Comparison of ENCODE assay signal across 13 mouse cellular contexts in the genomic region with DNA sequence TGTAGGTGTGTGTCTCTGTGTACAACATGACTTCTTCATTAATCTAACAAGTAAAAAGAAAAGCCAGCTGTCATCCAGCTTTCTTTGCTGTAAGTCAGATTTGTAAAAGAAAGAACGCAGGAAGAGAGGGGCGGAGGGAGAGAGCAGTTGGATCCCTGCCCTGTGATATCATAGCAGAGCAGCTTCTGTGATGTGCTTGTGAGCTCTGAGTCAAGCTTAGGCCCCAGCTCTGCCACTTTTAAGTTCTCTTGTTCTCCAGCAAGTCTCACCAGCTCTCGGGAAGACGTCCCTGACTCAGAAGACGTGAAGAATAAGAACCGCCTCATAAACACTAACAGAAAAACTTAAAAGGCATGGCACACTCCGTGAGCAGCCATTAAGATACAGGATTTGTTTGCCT. TPM values are rescaled to one million over a fixed set of nuclear protein-coding genes. Genes with fewer than 3 reads are reported as not detected.
A peak's percentile ranks its signal among the peaks of the same experiment; 100 is the strongest.
DNase-seq lines count a peak whose midpoint lies in the region; ATAC-seq and TF ChIP-seq lines count a peak whose summit lies in the region.
"Had no signal": no experiment of that assay in that cellular context is flagged by ENCODE, and none has a peak within 500 bp of the region (broad histone marks: within the 10 kb centered on the region; RNA-seq: fewer than 3 reads in every experiment).

No protein-coding gene starts in this region.

- no peak overlapping the region for H3K4me3 ChIP-seq in heart, embryonic 12.5 days
- no peak overlapping the region for H3K4me3 ChIP-seq in heart, embryonic 10.5 days
- H3K4me3 ChIP-seq in limb, embryonic 14.5 days (replicated peaks; ENCODE audit: low read length) = no peak overlapping the region
- H3K4me3 ChIP-seq in limb, embryonic 10.5 days = no peak overlapping the region
- H3K4me3 ChIP-seq: erythroblast, embryonic 14.5 days; neural tube, embryonic 15.5 days had no signal

- peak overlapping the region; percentile 39; the same call in 1 of the 2 replicates for H3K27ac ChIP-seq in heart, embryonic 12.5 days (ENCODE audit: poor library complexity, severe bottlenecking)
- no peak overlapping the region for H3K27ac ChIP-seq in heart, embryonic 10.5 days
- H3K27ac ChIP-seq in limb, embryonic 14.5 days (replicated peaks; ENCODE audit: low read depth, low read length) = no peak overlapping the region
- H3K27ac ChIP-seq in limb, embryonic 10.5 days = no peak overlapping the region
- H3K27ac ChIP-seq: neural tube, embryonic 15.5 days had no signal

- H3K27me3 ChIP-seq in heart, embryonic 12.5 days (replicated peaks) = no peaks in the 10 kb centered on the region
- H3K27me3 ChIP-seq in heart, embryonic 10.5 days (ENCODE audit: insufficient read depth, poor library complexity, severe bottlenecking) = no peaks in the 10 kb centered on the region
- no peaks in the 10 kb centered on the region for H3K27me3 ChIP-seq in limb, embryonic 14.5 days (ENCODE audit: control insufficient read depth, insufficient read depth, low read length)
- H3K27me3 ChIP-seq in limb, embryonic 10.5 days (ENCODE audit: low read depth, poor library complexity, severe bottlenecking) = no peaks in the 10 kb centered on the region
- H3K27me3 ChIP-seq: neural tube, embryonic 15.5 days had no signal

- no peak for TF ChIP-seq POLR2A in limb, embryonic 14.5 days (IDR thresholded peaks at IDR 0.05; ENCODE audit: borderline replicate concordance, extremely low read depth, insufficient read depth, insufficient read length)

- H3K9ac ChIP-seq in heart, embryonic 12.5 days = 0 out of 2 replicates have a peak overlapping the region, but pooled peaks have one; percentile 41
- no peak overlapping the region for H3K9ac ChIP-seq in limb, embryonic 14.5 days (ENCODE audit: low read depth, low read length, severe bottlenecking)
- H3K9ac ChIP-seq: neural tube, embryonic 15.5 days had no signal

- ATAC-seq in heart, embryonic 12.5 days (ENCODE audit: insufficient number of reproducible peaks, low FRiP score) = no peak; the same call in 1 of the 2 replicates
- ATAC-seq in limb, embryonic 14.5 days (ENCODE audit: low FRiP score, low read depth) = no peak

- H3K4me2 ChIP-seq in heart, embryonic 12.5 days = no peak overlapping the region
- H3K4me2 ChIP-seq in limb, embryonic 14.5 days (replicated peaks; ENCODE audit: low read depth, low read length, severe bottlenecking) = no peak overlapping the region
- H3K4me2 ChIP-seq: neural tube, embryonic 15.5 days had no signal

- no peak for DNase-seq in heart, embryonic 10.5 days (ENCODE audit: low spot score)
- DNase-seq in limb, embryonic 14.5 days (ENCODE audit: low spot score) = peak; percentile 19
- no peak for DNase-seq in limb, embryonic 10.5 days (ENCODE audit: low spot score)
- peak; percentile 71 for DNase-seq in brain, adult 2 months (ENCODE audit: low read depth, low spot score)
- DNase-seq in heart, postnatal 14 days = peak; percentile 24 to 40
- DNase-seq in urinary bladder, adult 18-20 months (ENCODE audit: low spot score in 2 of 2) = no peak
- no peak for DNase-seq in left cerebral cortex, postnatal 10 days (ENCODE audit: extremely low spot score in 1 of 2, low spot score in 2 of 2)
- DNase-seq: cerebellum, postnatal 36 days; gastrocnemius, postnatal 14 days; right cerebral cortex, postnatal 14 days had no signal

- H3K36me3 ChIP-seq in heart, embryonic 12.5 days = peaks cover 21% of the 10 kb centered on the region
- H3K36me3 ChIP-seq in heart, embryonic 10.5 days = peaks cover 21% of the 10 kb centered on the region
- H3K36me3 ChIP-seq in limb, embryonic 14.5 days (ENCODE audit: control insufficient read depth, insufficient read depth, low read length) = peaks cover 30% of the 10 kb centered on the region
- H3K36me3 ChIP-seq in limb, embryonic 10.5 days = peaks cover 36% of the 10 kb centered on the region
- H3K36me3 ChIP-seq: neural tube, embryonic 15.5 days had no signal

- peaks cover 25% of the 10 kb centered on the region for H3K4me1 ChIP-seq in heart, embryonic 12.5 days (replicated peaks)
- H3K4me1 ChIP-seq in heart, embryonic 10.5 days = peaks cover 27% of the 10 kb centered on the region
- H3K4me1 ChIP-seq in limb, embryonic 14.5 days (ENCODE audit: control insufficient read depth, insufficient read depth, low read length) = peaks cover 30% of the 10 kb centered on the region
- H3K4me1 ChIP-seq in limb, embryonic 10.5 days = peaks cover 6% of the 10 kb centered on the region; the same call in 1 of the 2 replicates

- intact Hi-C loops in heart, postnatal 14 days (cut with DNase I) = no loop called here
- intact Hi-C loops in left cerebral cortex, postnatal 10 days (cut with DNase I) = no loop called here

- 56% methylated on average over 7 of the region's 7 CpGs for WGBS in heart, embryonic 12.5 days
- 77% methylated on average over 7 of the region's 7 CpGs for WGBS in heart, embryonic 10.5 days
- WGBS in limb, embryonic 14.5 days = 51% methylated on average over 7 of the region's 7 CpGs
- WGBS in limb, embryonic 10.5 days = 82% methylated on average over 7 of the region's 7 CpGs

- H3K9me3 ChIP-seq in heart, embryonic 12.5 days (replicated peaks) = no peaks in the 10 kb centered on the region
- no peaks in the 10 kb centered on the region for H3K9me3 ChIP-seq in heart, embryonic 10.5 days
- H3K9me3 ChIP-seq in limb, embryonic 14.5 days (ENCODE audit: control insufficient read depth, low read length) = no peaks in the 10 kb centered on the region
- no peaks in the 10 kb centered on the region for H3K9me3 ChIP-seq in limb, embryonic 10.5 days (replicated peaks)
- H3K9me3 ChIP-seq: neural tube, embryonic 15.5 days had no signal

RNA-seq across cellular contexts. Expression of a gene that starts 31.8 kb away (rescaled TPM):
- 25.1 and 28.1 TPM in 2 replicates for polyA plus RNA-seq in heart, embryonic 12.5 days (2016; fragmentation: Nextera tagmentation; extraction: Ambion mirVana)
- 19.2 and 26.6 TPM in 2 replicates for polyA plus RNA-seq in heart, embryonic 10.5 days (2016; fragmentation: Nextera tagmentation; extraction: Ambion mirVana)
- polyA plus RNA-seq in limb, embryonic 14.5 days (2012; rRNA removed) = 90.8 and 103 TPM in 2 replicates
- 55.4 and 59.7 TPM in 2 replicates for polyA plus RNA-seq in limb, embryonic 14.5 days (2014; fragmentation: Nextera tagmentation; extraction: Ambion mirVana)
- polyA plus RNA-seq in limb, embryonic 10.5 days (2016; fragmentation: Nextera tagmentation; extraction: Ambion mirVana) = 50.0 and 53.3 TPM in 2 replicates
- total RNA-seq in heart, postnatal 14 days (2021) = 10 to 100 TPM; 22.3 to 24.3 TPM
- 10 to 100 TPM; 45.9 to 50.2 TPM for total RNA-seq in left cerebral cortex, postnatal 10 days (2021)

Comparison
In these comparisons a context has a peak if more than half of its experiments do, and no peak if none do; other contexts are left out.
1. DNase-seq: peak in limb, embryonic 14.5 days (single experiment), brain, adult 2 months (single experiment) and heart, postnatal 14 days (2 of 2); none in heart, embryonic 10.5 days (single experiment), limb, embryonic 10.5 days (single experiment), urinary bladder, adult 18-20 months (0 of 2) and left cerebral cortex, postnatal 10 days (0 of 2).